Mouse (Mus musculus): Measurements from ENCODE around the gene Ilf3. TPM values are rescaled to one million over a fixed set of nuclear protein-coding genes. Genes with fewer than 3 reads are reported as not detected.

Ilf3 gene
- polyA plus RNA-seq, 1 experiment from 2014 or later = 297 TPM

DNA sequence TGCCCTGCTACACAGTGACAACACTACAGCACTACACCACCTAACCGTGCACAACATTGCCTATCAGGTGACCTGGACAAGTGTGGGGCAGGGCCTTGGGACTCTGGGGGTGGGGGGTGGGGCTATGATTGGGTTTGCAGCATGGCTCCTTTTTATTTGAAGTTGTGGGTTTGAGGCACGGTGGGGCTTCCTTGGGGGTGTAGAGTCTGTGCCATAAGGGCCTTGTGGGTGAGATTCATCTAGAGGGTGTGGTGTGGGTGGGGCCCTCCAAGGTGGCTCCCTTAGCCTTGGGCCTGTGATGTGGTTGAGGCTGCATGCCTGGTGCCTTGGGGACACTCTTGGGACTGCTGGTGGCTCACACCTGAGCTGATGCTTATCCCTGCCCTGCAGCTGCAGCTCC, 52.0 kb downstream of the Ilf3 start:
- H3K4me1 ChIP-seq (replicated peaks; ENCODE audit: control insufficient read depth, insufficient read depth, low read length) = 0 out of 2 replicates have a peak, but pooled peaks cover 2% of the 10 kb centered on the region
- H3K9me3 ChIP-seq (ENCODE audit: control insufficient read depth, low read length) = no peaks in the 10 kb centered on the region
- H3K36me3 ChIP-seq (ENCODE audit: control insufficient read depth, insufficient read depth, low read length) = peaks cover 4% of the 10 kb centered on the region; the same call in 1 of the 2 replicates
- H3K27me3 ChIP-seq (ENCODE audit: control insufficient read depth, insufficient read depth, low read length) = no peaks in the 10 kb centered on the region
- H3K4me2 ChIP-seq (ENCODE audit: low read depth, low read length, severe bottlenecking) = no peak overlapping the region
- ATAC-seq (replicated peaks; ENCODE audit: low FRiP score) (no peak), DNase-seq (ENCODE audit: low spot score) (no peak)
- WGBS = 97% methylated on average over 2 of the region's 2 CpGs
- no peak overlapping the region for H3K27ac ChIP-seq (ENCODE audit: low read depth, low read length)
- H3K9ac ChIP-seq (ENCODE audit: low read length) = no peak overlapping the region
- H3K4me3 ChIP-seq (ENCODE audit: low read depth, low read length) = no peak overlapping the region

GRCm38 (mm10) chr9:21424631-21425555, 57.2 kb downstream of the Ilf3 start, which contains the start of gene Dnm2:
Dnm2 (plus strand) TSS chr9:21424908.
- DNase-seq (ENCODE audit: low spot score) (peak; percentile 96), ATAC-seq (replicated peaks; ENCODE audit: low FRiP score) (peak; percentile 98)
- under 1% methylated on average over 82 of the region's 82 CpGs for WGBS
- Histone ChIP-seq H3K27ac (ENCODE audit: low read depth, low read length) (peak within 1 kb of the TSS; percentile 75), H3K4me3 (ENCODE audit: low read depth, low read length) (peak within 1 kb of the TSS; percentile 97), H3K9me3 (ENCODE audit: control insufficient read depth, low read length) (no peaks in the 10 kb centered on the region), H3K36me3 (ENCODE audit: control insufficient read depth, insufficient read depth, low read length) (no peaks in the 10 kb centered on the region), H3K27me3 (ENCODE audit: control insufficient read depth, insufficient read depth, low read length) (no peaks in the 10 kb centered on the region), H3K4me1 (replicated peaks; ENCODE audit: control insufficient read depth, insufficient read depth, low read length) (peaks cover 6% of the 10 kb centered on the region), H3K4me2 (ENCODE audit: low read depth, low read length, severe bottlenecking) (peak within 1 kb of the TSS; percentile 60), H3K9ac (ENCODE audit: low read length) (peak within 1 kb of the TSS; percentile 86)

GRCm38 (mm10) chr9:21425556-21425945, 57.9 kb downstream of the Ilf3 start:
- H3K27ac ChIP-seq (ENCODE audit: low read depth, low read length) = no peak overlapping the region
- peak overlapping the region; percentile 86 for H3K9ac ChIP-seq (ENCODE audit: low read length)
- no peaks in the 10 kb centered on the region for H3K36me3 ChIP-seq (ENCODE audit: control insufficient read depth, insufficient read depth, low read length)
- peak overlapping the region; percentile 97 for H3K4me3 ChIP-seq (ENCODE audit: low read depth, low read length)
- peak overlapping the region; percentile 60 for H3K4me2 ChIP-seq (ENCODE audit: low read depth, low read length, severe bottlenecking)
- H3K27me3 ChIP-seq (ENCODE audit: control insufficient read depth, insufficient read depth, low read length) = no peaks in the 10 kb centered on the region
- ATAC-seq (replicated peaks; ENCODE audit: low FRiP score) = no peak
- peaks cover 6% of the 10 kb centered on the region for H3K4me1 ChIP-seq (replicated peaks; ENCODE audit: control insufficient read depth, insufficient read depth, low read length)
- WGBS = 16% methylated on average over 6 of the region's 6 CpGs
- DNase-seq (ENCODE audit: low spot score) = no peak
- no peaks in the 10 kb centered on the region for H3K9me3 ChIP-seq (ENCODE audit: control insufficient read depth, low read length)

- DNase-seq (ENCODE audit: low spot score) (no peak), ATAC-seq (replicated peaks; ENCODE audit: low FRiP score) (no peak)
- Histone ChIP-seq H3K4me3 (ENCODE audit: low read depth, low read length) (peak overlapping the region; percentile 97), H3K36me3 (ENCODE audit: control insufficient read depth, insufficient read depth, low read length) (no peaks in the 10 kb centered on the region), H3K27me3 (ENCODE audit: control insufficient read depth, insufficient read depth, low read length) (no peaks in the 10 kb centered on the region), H3K27ac (ENCODE audit: low read depth, low read length) (no peak overlapping the region), H3K4me1 (replicated peaks; ENCODE audit: control insufficient read depth, insufficient read depth, low read length) (peaks cover 9% of the 10 kb centered on the region), H3K9ac (ENCODE audit: low read length) (peak overlapping the region; percentile 86; the same call in 1 of the 2 replicates), H3K9me3 (ENCODE audit: control insufficient read depth, low read length) (no peaks in the 10 kb centered on the region), H3K4me2 (ENCODE audit: low read depth, low read length, severe bottlenecking) (peak overlapping the region; percentile 60)
- WGBS = 35% methylated on average over 1 of the region's 1 CpGs
Observed at GRCm38 (mm10) chr9:21426013-21426412, 58.3 kb downstream of the Ilf3 start.

DNA sequence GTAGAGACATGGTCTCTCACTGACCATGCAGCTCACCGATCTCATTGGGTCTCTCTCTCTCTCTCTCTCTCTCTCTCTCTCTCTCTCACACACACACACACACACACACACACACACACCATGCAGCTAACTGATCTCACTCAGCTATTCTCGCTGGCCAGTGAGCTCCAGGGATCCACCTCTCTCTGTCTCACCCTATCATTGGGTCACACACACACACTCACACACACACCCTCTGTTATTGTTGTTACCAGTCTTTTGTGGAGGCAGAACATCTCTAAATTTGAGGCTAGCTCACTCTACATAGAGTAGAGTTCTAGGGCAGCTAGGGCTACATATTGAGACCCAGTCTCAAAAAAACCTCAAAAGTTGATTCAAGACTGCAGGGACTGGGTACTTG, 58.9 kb downstream of the Ilf3 start:
- Histone ChIP-seq H3K9me3 (ENCODE audit: control insufficient read depth, low read length) (no peaks in the 10 kb centered on the region), H3K36me3 (ENCODE audit: control insufficient read depth, insufficient read depth, low read length) (no peaks in the 10 kb centered on the region), H3K9ac (ENCODE audit: low read length) (no peak overlapping the region), H3K4me1 (replicated peaks; ENCODE audit: control insufficient read depth, insufficient read depth, low read length) (peaks cover 11% of the 10 kb centered on the region), H3K4me3 (ENCODE audit: low read depth, low read length) (no peak overlapping the region; the same call in 1 of the 2 replicates), H3K27ac (ENCODE audit: low read depth, low read length) (no peak overlapping the region), H3K27me3 (ENCODE audit: control insufficient read depth, insufficient read depth, low read length) (no peaks in the 10 kb centered on the region), H3K4me2 (ENCODE audit: low read depth, low read length, severe bottlenecking) (no peak overlapping the region; the same call in 1 of the 2 replicates)
- DNase-seq (ENCODE audit: low spot score) = no peak
- no peak for ATAC-seq (replicated peaks; ENCODE audit: low FRiP score)
- 79% methylated on average over 2 of the region's 2 CpGs for WGBS

DNA sequence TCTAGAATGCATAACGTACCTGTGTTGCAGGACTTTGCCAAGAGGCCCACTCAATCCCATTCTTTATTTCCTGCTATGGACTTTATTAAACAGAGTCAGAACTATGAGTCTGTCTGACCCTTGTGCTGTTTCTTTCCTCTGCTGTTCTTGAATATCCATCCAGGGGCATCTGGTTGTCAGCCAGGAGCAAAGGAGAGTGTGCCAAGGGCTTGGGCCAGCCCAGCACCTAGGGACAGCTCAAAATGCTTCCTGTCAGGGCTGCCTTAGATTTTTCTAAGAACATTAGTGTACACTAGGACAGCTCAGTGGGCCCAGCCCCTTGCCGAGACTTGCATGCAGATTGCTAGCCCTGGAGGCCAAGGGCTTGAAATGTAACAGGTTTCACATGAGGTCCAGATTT, 60.1 kb downstream of the Ilf3 start:
- H3K9me3 ChIP-seq (ENCODE audit: control insufficient read depth, low read length) = no peaks in the 10 kb centered on the region
- no peaks in the 10 kb centered on the region for H3K36me3 ChIP-seq (ENCODE audit: control insufficient read depth, insufficient read depth, low read length)
- no peak for DNase-seq (ENCODE audit: low spot score)
- ATAC-seq (replicated peaks; ENCODE audit: low FRiP score) = no peak
- WGBS = 91% methylated on average over 2 of the region's 2 CpGs
- no peaks in the 10 kb centered on the region for H3K27me3 ChIP-seq (ENCODE audit: control insufficient read depth, insufficient read depth, low read length)
- peaks cover 11% of the 10 kb centered on the region for H3K4me1 ChIP-seq (replicated peaks; ENCODE audit: control insufficient read depth, insufficient read depth, low read length)
- H3K4me2 ChIP-seq (ENCODE audit: low read depth, low read length, severe bottlenecking) = no peak overlapping the region
- no peak overlapping the region for H3K4me3 ChIP-seq (ENCODE audit: low read depth, low read length)
- no peak overlapping the region for H3K27ac ChIP-seq (ENCODE audit: low read depth, low read length)
- no peak overlapping the region for H3K9ac ChIP-seq (ENCODE audit: low read length)

DNA sequence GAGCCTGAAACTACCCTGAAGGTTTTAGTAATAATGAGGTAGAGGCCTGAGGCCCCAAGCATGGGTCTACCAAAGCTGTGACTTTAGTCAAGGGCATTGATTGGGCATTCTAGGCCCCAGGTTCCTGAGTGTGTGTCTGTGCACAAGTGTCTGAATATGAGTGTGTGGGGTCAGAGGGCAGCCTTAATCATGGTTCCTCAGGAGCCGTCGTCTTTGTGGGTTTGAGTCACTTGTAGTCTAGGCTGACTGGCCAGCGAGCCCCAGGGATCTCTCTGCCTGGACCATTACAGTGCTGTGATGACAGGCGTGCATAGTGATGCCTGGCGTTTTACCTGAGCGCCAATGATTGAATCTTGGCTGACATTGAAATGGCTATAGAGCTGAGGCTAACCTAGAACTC, 60.5 kb downstream of the Ilf3 start:
- 87% methylated on average over 6 of the region's 6 CpGs for WGBS
- Histone ChIP-seq H3K9me3 (ENCODE audit: control insufficient read depth, low read length) (no peaks in the 10 kb centered on the region), H3K27ac (ENCODE audit: low read depth, low read length) (no peak overlapping the region), H3K9ac (ENCODE audit: low read length) (no peak overlapping the region), H3K36me3 (ENCODE audit: control insufficient read depth, insufficient read depth, low read length) (no peaks in the 10 kb centered on the region), H3K4me3 (ENCODE audit: low read depth, low read length) (no peak overlapping the region), H3K4me2 (ENCODE audit: low read depth, low read length, severe bottlenecking) (no peak overlapping the region), H3K27me3 (ENCODE audit: control insufficient read depth, insufficient read depth, low read length) (no peaks in the 10 kb centered on the region), H3K4me1 (replicated peaks; ENCODE audit: control insufficient read depth, insufficient read depth, low read length) (peaks cover 11% of the 10 kb centered on the region)
- ATAC-seq (replicated peaks; ENCODE audit: low FRiP score) (no peak), DNase-seq (ENCODE audit: low spot score) (no peak)

GRCm38 (mm10) chr9:21430724-21431123, 63.1 kb downstream of the Ilf3 start:
- Histone ChIP-seq H3K4me2 (ENCODE audit: low read depth, low read length, severe bottlenecking) (no peak overlapping the region), H3K36me3 (ENCODE audit: control insufficient read depth, insufficient read depth, low read length) (no peaks in the 10 kb centered on the region), H3K27me3 (ENCODE audit: control insufficient read depth, insufficient read depth, low read length) (no peaks in the 10 kb centered on the region), H3K4me3 (ENCODE audit: low read depth, low read length) (no peak overlapping the region), H3K9me3 (ENCODE audit: control insufficient read depth, low read length) (no peaks in the 10 kb centered on the region), H3K9ac (ENCODE audit: low read length) (no peak overlapping the region), H3K4me1 (replicated peaks; ENCODE audit: control insufficient read depth, insufficient read depth, low read length) (peaks cover 7% of the 10 kb centered on the region), H3K27ac (ENCODE audit: low read depth, low read length) (no peak overlapping the region)
- 76% methylated on average over 7 of the region's 7 CpGs for WGBS
- peak; percentile 30; the same call in 1 of the 2 replicates for ATAC-seq (replicated peaks; ENCODE audit: low FRiP score)
- no peak for DNase-seq (ENCODE audit: low spot score)

Measured in forebrain, embryonic 11.5 days (tissue).